Mouse (Mus musculus) forebrain, postnatal 0 days (tissue): ENCODE measurements around the gene Vmac. TPM values are rescaled to one million over a fixed set of nuclear protein-coding genes. Genes with fewer than 3 reads are reported as not detected.

ENCODE experiments used
- ATAC-seq: fragments of 200-750 bp; cut with Nextera tagmentation; 2 replicates; pipeline ENCODE4 v1.8.0; 2017; ENCODE audit warnings: mild to moderate bottlenecking, moderate library complexity
- DNase-seq: peaks from one replicate; pipeline ENCODE4 v3.0.0-alpha.2; 2015
- H3K27ac ChIP-seq: fragments of 300-500 bp; sonication (generic); 2 replicates; pipeline ENCODE4 v1.5.1; 2014; ENCODE audit warnings: low read depth, mild to moderate bottlenecking, antibody characterized with exemption, low read length, moderate library complexity, mixed read lengths
- H3K27me3 ChIP-seq: fragments of 300-500 bp; sonication (generic); 2 replicates; pipeline ENCODE4 v1.6.1; 2014; ENCODE audit warnings: mild to moderate bottlenecking, low read length, mixed read lengths; ENCODE audit not compliant: insufficient read depth
- H3K36me3 ChIP-seq: fragments of 300-500 bp; sonication (generic); 2 replicates; pipeline ENCODE4 v1.6.1; 2014; ENCODE audit warnings: mild to moderate bottlenecking, moderate library complexity; ENCODE audit not compliant: insufficient read depth
- H3K4me1 ChIP-seq: fragments of 300-500 bp; sonication (generic); 2 replicates; pipeline ENCODE4 v1.6.1; 2014; ENCODE audit warnings: antibody characterized with exemption; ENCODE audit not compliant: insufficient read depth
- H3K4me2 ChIP-seq: fragments of 300-500 bp; sonication (generic); 2 replicates; pipeline ENCODE4 v1.6.1; 2014; ENCODE audit warnings: low read depth, mild to moderate bottlenecking, moderate library complexity
- H3K4me3 ChIP-seq: fragments of 300-500 bp; sonication (generic); 2 replicates; pipeline ENCODE4 v1.5.1; 2014; ENCODE audit warnings: low read depth, low read length, mixed read lengths
- H3K9ac ChIP-seq: fragments of 300-500 bp; sonication (generic); 2 replicates; pipeline ENCODE4 v1.6.1; 2014; ENCODE audit warnings: mild to moderate bottlenecking
- H3K9me3 ChIP-seq: fragments of 300-500 bp; sonication (generic); 2 replicates; pipeline ENCODE4 v1.6.1; 2016; ENCODE audit warnings: low read length
- CTCF ChIP-seq: sonication (generic); IDR thresholded peaks from 2 replicates; pipeline ENCODE4 v1.5.1; 2016; ENCODE audit warnings: antibody characterized with exemption, control low read depth, low read depth
- WGBS: fragments of 180-500 bp; shearing (Covaris S2); extraction: QIAGEN DNeasy Blood & Tissue Kit; methylation state at CpG from one replicate; pipeline ENCODE4 v1.1.7; 2014; 5-methylcytosine and 5-hydroxymethylcytosine counted together
- polyA plus RNA-seq: library from polyadenylated mRNA; unstranded; fragments of >200 nt; fragmentation: Nextera tagmentation; extraction: Ambion mirVana; gene quantifications from 2 replicates; pipeline ENCODE4 v1.2.1, GENCODE M21; 2015
- total RNA-seq: library from RNA; depleted of rRNA; stranded (reverse); fragments of >200 nt; gene quantifications from 2 replicates; pipeline ENCODE4 v1.2.3, GENCODE M21; 2014

Vmac gene
- total and polyA plus RNA-seq, 2 experiments from 2014 or later, result 24.3 to 33.7 TPM

- TF ChIP-seq CTCF, result no peak
- ATAC-seq, result no peak
- Histone ChIP-seq H3K36me3 (no peaks in the 10 kb centered on the region), H3K27me3 (no peaks in the 10 kb centered on the region), H3K27ac (no peak overlapping the region), H3K9me3 (no peaks in the 10 kb centered on the region), H3K4me2 (no peak overlapping the region), H3K4me1 (no peaks in the 10 kb centered on the region), H3K4me3 (no peak overlapping the region), H3K9ac (no peak overlapping the region)
- no peak for DNase-seq
- 85% methylated on average over 17 of the region's 17 CpGs for WGBS
Measured at GRCm38 (mm10) chr17:56740118-56740787, 22.4 kb upstream of the Vmac start.

DNA sequence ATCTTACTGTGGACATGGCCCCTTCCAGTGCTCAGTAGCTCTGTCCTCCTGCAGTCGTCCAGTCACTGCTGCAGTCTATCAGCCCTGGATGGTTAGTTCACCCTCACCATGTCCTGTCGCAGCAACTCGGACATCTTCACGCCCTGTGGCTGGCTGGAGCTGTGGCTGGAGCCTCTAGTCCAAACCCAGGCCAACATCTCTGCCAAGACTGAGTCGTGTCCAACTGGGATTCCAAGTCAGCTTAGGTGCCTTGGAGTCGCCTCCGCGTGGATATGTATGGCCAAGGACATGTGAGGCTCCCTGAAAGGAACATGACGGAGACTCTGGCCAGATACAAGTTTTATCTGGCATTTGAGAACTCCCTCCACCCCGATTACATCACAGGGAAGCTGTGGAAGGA is 20.4 kb upstream of the Vmac start:
- Histone ChIP-seq H3K9ac (no peak overlapping the region), H3K4me3 (no peak overlapping the region), H3K4me2 (no peak overlapping the region), H3K36me3 (no peaks in the 10 kb centered on the region), H3K9me3 (no peaks in the 10 kb centered on the region), H3K27me3 (no peaks in the 10 kb centered on the region), H3K27ac (no peak overlapping the region), H3K4me1 (no peaks in the 10 kb centered on the region)
- TF ChIP-seq CTCF, result no peak
- DNase-seq, result no peak
- ATAC-seq, result no peak
- WGBS, result 83% methylated on average over 10 of the region's 10 CpGs

GRCm38 (mm10) chr17:56736534-56736933 is 18.7 kb upstream of the Vmac start:
- TF ChIP-seq CTCF, result peak; percentile 40; the same call in 1 of the 2 replicates
- H3K27me3 ChIP-seq, result no peaks in the 10 kb centered on the region
- WGBS, result 49% methylated on average over 8 of the region's 8 CpGs

DNA sequence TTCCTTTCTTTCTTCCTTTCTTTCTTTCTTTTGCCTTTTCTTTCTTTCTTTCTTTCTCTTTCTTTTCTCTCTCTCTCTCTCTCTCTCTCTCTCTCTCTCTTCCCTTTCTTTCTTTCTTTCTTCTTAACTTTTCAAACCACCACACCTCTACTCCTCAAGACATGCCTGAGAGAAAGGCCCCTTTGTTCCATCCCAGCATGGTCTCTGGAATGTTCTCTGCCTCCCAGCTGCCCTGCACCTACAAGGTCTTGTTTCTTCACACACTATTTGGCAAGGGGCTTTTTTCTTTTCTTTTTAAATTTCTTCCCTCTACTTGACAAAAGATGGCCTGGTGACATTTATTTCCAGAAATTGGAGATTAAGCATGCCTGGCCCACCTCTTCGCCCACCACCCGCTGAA is 11.8 kb upstream of the Vmac start:
- no peak for ATAC-seq
- H3K27me3 ChIP-seq, result no peaks in the 10 kb centered on the region
- WGBS, result 12% methylated on average over 2 of the region's 2 CpGs
- H3K9ac ChIP-seq, result no peak overlapping the region
- no peaks in the 10 kb centered on the region for H3K9me3 ChIP-seq
- no peak for DNase-seq
- no peak overlapping the region for H3K4me3 ChIP-seq
- no peak overlapping the region for H3K4me2 ChIP-seq
- TF ChIP-seq CTCF, result no peak
- no peak overlapping the region for H3K27ac ChIP-seq
- H3K4me1 ChIP-seq, result no peaks in the 10 kb centered on the region
- no peaks in the 10 kb centered on the region for H3K36me3 ChIP-seq

More at GRCm38 (mm10) chr17:56736534-56736933, 18.7 kb upstream of the Vmac start:
- Histone ChIP-seq H3K9ac (no peak overlapping the region), H3K4me2 (no peak overlapping the region), H3K9me3 (no peaks in the 10 kb centered on the region), H3K27ac (no peak overlapping the region), H3K4me1 (no peaks in the 10 kb centered on the region), H3K36me3 (no peaks in the 10 kb centered on the region), H3K4me3 (no peak overlapping the region)
- DNase-seq (no peak), ATAC-seq (no peak)

DNA sequence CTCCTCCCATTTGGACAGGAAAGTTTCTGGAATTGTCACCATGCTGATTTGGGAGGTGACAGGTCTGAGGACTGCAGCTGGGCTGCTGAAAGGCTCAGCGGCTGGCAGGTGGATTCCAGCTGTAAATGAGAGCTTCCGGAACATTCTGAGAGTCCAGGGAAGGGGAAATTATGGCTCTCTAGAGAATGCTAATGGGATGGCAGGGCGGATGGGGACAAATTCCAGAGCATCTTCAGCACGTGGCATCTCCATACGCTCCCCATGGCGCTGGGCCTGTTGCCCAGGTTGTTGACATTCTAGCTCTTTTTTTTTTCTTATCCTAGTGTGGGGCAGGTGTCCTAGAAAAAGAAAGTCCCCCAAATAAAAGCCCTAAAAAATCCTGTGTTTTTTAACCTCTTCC is 11.3 kb upstream of the Vmac start:
- Histone ChIP-seq H3K36me3 (no peaks in the 10 kb centered on the region), H3K27ac (no peak overlapping the region), H3K9me3 (no peaks in the 10 kb centered on the region), H3K27me3 (no peaks in the 10 kb centered on the region), H3K4me1 (no peaks in the 10 kb centered on the region), H3K4me3 (no peak overlapping the region), H3K9ac (no peak overlapping the region), H3K4me2 (no peak overlapping the region)
- no peak for TF ChIP-seq CTCF
- DNase-seq (peak; percentile 26), ATAC-seq (no peak)
- WGBS, result 26% methylated on average over 6 of the region's 6 CpGs

GRCm38 (mm10) chr17:56728117-56728516 is 10.3 kb upstream of the Vmac start:
- no peak for DNase-seq
- ATAC-seq, result no peak
- Histone ChIP-seq H3K27ac (no peak overlapping the region), H3K4me2 (no peak overlapping the region), H3K4me1 (no peaks in the 10 kb centered on the region), H3K9ac (no peak overlapping the region), H3K9me3 (no peaks in the 10 kb centered on the region), H3K4me3 (no peak overlapping the region), H3K36me3 (peaks cover 5% of the 10 kb centered on the region; the same call in 1 of the 2 replicates), H3K27me3 (no peaks in the 10 kb centered on the region)
- TF ChIP-seq CTCF, result no peak
- 27% methylated on average over 12 of the region's 12 CpGs for WGBS

- Histone ChIP-seq H3K4me1 (no peaks in the 10 kb centered on the region), H3K4me2 (no peak overlapping the region), H3K36me3 (peaks cover 10% of the 10 kb centered on the region), H3K9me3 (no peaks in the 10 kb centered on the region), H3K4me3 (no peak overlapping the region), H3K27me3 (no peaks in the 10 kb centered on the region), H3K27ac (no peak overlapping the region), H3K9ac (no peak overlapping the region)
- DNase-seq, result no peak
- 18% methylated on average over 12 of the region's 12 CpGs for WGBS
- no peak for ATAC-seq
- no peak for TF ChIP-seq CTCF
Measured at GRCm38 (mm10) chr17:56727659-56728058, 9.8 kb upstream of the Vmac start.
